Mouse (Mus musculus) mouse embryonic stem cell (cell line): ENCODE measurements at regions not wholly inside any gene's neighbourhood (a gene's known extent, or its start where the extent isn't known, plus 50 kb on each side); places are given as distances from the start of the nearest gene placed in this dataset.

Experiments
- in situ Hi-C, 2 experiments: fragments of 300-500 bp; cut with MboI; formaldehyde crosslinking; loops; 1 replicate in 1 of 2; 3 replicates in 1 of 2; pipeline ENCODE4 v1.14.3; 2019 to 2020; ENCODE audit warnings: low sequenced_read_pairs in 2 of 2, low pct_unique_long_range_greater_than_20kb in 1 of 2, mixed read lengths in 1 of 2; ENCODE audit not compliant: unreplicated experiment in 1 of 2

DNA sequence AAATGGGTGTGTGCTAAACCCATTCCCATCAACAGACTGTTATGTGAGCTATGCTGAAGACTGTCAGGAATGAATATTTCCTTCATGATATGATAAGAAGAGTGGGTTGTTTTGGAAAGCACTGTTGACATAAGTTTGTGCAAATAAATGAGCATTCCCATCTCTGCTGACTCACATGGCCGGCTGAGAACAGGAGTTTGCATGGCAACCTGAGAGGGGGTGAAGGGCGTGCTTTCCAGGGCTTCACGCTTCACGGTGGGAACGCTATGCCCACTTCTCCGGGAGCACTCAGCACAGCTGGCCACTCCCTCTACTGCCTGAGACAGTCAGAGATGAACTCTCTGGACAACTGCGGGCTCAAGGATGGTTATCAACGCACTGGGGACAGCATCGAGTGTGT is 348.9 kb upstream of the Slc24a5 start:
- in situ Hi-C loops: no loop called here

DNA sequence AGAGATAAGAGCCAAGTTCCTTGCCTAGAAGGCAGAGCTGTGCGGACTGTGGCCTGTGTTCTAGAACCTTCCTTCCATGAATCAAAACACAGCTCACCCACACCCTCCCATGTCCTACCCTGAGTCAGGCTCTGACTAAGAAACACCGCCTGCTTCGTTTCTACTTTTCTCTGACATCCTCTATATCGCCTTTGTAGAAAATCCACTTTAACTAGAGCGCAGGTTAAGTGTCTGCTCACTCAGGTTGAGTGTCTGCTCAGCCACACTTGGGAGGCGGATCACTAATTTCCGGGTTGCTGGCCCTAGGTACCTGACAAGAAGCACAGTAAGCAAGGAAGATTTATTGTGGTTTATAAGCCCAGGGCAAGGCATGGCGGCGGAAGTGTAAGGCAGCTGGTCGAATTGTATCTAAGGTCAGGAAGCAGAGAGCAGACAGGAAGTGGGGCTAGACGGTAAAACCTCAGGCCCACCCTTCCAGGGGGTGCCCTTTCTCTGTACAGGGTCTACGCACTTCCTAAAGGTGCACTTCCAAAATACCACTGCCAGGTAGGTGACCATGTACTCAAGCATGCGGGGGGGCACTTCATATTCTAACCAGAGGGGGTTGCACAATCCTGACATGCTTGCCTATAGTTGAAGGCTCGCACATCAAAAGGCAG is 348.0 kb upstream of the Slc24a5 start:
- in situ Hi-C loops: no loop called here

DNA sequence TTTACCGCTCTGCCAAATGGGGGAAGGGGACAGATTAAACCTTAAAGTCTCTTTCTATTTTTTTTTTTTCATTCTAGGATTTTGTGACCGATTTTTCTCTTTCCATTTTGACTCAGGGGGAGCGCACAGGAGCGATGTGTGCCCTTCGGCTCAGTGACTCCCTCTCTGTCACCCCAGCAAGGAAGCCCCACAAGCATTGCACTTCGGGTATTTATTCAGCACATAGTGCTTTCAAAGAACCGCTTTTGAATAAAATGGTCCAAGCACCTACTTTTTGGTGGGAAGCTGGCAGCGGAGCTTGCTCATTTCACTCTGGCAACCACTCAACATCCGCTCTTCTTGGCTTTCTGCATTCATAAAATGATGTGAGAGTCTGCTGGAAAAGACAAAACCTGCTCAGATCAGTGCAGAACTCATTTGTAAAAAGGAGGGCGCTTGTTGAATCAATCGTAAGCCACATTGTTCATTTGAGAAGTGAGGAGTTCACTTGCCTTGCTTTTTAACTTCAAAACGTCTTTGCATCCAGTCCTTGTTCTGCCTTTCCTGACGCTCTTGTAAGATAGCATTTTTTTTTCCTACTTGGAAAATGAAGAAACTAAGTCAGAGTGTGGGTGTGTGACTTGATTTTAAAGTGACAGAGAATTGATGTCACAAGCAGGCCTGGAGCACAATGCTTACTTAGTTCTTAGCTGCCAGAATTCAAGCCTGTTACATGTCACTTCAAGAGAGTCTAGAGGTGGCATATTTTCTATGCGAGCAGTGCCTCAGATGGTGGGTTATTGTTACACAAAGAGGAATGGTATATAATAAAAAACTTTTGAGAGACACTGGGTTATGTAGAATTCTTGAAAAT is 347.1 kb upstream of the Slc24a5 start:
- in situ Hi-C loops: no loop called here

DNA sequence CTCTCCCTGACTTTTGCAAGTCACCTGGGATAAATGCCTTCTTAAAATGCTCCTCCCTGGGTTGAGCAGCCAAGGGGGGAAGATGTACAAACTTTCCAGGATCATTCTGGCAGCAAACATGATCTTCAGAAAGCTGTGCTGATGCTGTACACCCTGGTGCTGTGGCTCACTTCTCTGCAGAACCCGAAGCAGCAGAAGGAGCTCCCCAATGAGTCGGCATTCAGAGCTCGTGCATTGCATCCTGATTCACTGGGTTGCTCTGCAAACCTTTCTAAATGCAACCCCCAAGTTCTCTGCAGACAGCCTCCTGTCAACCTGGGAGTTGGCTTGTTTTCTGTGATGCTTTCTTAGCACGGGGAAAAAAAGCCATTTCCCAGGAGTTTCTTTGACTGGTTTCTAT is 343.8 kb upstream of the Slc24a5 start:
- in situ Hi-C loops: no loop called here

DNA sequence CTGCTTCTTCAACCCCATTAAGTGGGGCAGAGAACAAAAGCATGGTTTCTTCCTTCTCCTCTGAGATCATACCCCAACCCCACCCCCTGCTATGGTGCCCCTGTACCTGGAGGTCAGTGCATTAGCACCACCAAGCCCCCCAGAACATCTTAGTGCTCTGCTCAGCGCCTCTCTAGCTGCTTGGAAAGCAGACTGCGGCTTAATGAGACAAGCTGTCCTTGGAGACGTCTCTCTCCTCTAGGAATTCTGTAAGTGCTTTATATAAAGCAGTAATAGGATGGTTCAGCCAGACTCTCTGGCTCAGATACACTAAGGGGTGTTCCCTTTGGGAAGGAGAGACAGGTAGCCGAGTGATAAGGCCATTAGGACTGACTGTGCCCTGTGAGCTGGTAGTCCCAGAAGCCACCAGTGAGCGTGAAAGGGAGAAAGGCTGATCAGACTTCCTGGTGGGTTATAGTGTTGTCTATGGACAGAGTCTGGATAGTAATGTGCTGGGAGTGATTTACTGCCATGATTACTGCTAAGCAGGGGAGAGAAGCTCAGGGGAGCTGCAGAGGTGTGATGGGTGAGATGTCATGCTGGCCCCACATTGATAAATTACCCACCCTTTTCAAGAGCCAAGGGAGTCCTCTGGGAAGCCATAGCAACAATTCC is 343.0 kb upstream of the Slc24a5 start:
- in situ Hi-C loops: no loop called here

DNA sequence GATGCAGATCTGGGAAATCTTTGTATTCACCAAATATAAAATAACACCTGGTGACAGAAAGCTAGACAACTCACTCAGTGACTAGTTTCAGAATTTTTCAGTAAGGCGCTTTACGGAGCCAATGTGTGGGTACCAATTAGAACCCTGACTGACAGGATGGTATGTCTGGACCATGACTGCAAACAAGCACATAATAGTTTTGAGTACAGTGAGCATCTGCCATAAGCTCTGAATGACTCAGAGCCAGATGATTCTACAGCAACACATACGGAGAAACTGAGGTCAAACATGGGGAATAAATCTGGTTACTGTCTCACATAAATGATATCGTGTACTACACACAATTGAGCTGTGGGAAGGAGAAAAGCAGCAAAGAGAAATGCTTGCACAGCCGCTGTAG is 339.9 kb upstream of the Slc24a5 start:
- in situ Hi-C loops: no loop called here

DNA sequence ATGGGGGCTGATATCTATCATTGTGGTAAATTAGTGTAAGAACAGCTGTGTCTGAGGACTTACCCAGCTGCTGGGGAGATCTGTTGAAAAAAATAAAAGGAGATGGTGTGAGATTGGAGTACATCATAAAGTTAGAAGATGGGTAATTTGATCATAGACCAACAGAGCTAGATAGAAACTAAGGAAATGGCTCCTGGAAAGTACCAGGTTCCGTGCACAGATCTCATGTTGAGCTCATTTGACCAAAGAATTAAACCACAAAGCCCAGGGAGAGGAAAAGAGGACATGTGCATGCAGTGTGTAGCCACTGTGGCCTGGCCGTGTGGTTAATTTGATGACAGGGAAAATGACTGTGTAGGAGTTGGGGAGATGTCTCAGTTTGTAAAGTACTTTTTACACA is 335.3 kb upstream of the Slc24a5 start:
- in situ Hi-C loops: no loop called here

DNA sequence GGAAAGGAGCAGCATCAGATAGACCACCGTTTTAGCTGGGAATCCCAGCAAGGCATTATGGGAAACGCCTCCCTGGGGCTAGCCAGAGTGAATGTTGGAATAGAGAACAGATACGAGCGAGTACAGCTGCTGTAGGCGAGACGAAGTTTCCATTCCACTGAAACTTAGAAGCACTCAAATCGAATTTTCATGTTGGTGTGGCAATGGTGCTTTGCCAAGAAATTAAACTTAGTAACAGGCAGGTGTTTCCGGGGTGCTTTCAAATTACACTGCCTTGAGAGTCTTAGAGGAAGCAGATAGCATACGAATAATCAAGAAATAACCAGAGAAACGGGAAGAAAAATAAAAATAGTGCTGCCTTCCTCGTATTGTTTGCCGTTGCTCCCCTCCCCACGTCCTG is 327.1 kb upstream of the Slc24a5 start:
- in situ Hi-C loops: no loop called here

DNA sequence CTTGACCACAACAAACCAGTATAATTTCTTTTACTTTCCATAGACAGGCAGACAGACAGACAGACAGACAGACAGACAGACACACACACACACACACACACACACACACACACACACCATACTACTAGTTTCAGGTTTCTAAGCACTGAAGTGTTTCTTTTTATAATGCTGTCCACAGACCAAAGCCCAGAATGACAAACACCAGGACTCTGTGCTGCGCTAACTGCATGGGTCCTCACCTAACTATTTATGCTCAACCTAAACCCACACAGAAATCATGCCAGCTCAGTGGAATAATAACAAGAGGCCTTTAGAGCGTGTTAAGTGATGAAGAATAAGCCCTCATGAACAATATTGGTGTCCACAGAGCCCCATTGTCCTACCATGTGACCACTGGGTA is 325.0 kb upstream of the Slc24a5 start:
- in situ Hi-C loops: no loop called here

DNA sequence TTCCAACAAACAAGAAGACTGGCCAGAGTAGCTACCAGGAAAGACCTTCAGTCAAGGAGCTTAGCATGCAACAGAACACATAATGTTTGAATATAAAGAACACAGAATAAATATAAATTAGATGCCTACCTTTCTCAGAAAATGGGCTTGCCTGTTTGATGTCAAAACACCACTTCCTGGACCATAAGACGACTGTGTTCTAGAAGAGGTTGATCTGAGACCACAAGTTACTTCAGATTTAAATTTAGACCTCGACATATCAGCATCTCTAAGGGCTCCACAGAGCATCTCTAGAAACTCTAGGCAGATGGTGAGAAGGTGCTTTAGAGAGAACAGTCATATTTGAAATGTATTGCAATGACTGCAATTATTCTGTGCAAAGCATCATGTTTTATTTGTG is 322.9 kb upstream of the Slc24a5 start:
- in situ Hi-C loops: no loop called here

DNA sequence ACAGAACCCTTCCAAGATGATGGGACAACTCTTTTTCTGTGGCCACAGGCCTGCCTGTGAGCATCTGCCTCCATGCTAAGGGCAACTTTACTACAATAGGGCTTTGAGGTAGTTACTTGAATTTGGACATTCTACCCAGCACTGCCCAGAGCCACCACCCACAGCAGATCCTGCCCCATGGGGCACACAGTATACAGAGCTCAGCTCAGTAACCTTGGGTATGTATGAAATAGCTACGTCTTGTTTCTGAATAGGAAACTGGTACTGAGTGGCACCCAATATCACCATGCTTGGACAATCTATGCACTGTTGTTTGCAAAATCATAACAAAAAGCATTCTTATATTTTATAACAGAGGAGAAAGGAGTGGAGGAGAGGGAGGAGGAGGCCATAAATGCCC is 320.8 kb upstream of the Slc24a5 start:
- in situ Hi-C loops: no loop called here

DNA sequence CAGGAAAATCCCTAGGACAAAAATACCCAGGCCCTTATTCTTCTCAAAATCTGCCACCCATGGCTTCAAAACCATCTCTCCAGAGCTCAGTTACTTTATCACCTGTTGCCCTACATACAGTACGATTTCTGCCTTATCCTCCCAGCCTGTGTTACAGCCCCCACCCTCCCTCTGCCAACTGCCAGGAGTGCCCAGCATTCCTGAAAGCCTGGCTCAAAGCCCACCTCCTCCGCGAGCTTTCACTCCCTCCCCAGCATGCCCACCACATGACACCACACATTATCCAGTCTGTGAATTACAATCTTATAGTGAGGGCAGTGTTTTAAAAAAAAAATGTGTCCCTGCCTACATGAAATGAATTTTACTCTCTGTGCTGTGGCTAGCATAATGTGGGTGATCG is 320.3 kb upstream of the Slc24a5 start:
- in situ Hi-C loops: no loop called here

DNA sequence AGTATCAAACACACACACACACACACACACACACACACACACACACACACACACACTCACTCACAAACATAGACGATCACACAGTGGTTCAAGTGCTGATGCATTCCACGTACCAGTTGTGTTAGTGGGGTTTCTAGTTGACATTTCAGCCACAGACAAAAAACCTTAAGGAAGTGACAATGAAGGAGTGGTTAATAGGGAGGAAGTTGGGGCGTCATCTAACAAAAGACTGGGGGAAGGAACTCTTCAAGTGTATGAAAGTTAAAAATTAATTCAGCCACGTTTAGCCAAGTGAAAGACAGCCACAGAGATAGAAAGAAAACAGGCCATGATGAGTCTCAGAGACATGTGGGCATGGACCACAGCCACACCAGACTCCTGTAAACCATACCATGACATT is 316.1 kb upstream of the Slc24a5 start:
- in situ Hi-C loops: no loop called here

DNA sequence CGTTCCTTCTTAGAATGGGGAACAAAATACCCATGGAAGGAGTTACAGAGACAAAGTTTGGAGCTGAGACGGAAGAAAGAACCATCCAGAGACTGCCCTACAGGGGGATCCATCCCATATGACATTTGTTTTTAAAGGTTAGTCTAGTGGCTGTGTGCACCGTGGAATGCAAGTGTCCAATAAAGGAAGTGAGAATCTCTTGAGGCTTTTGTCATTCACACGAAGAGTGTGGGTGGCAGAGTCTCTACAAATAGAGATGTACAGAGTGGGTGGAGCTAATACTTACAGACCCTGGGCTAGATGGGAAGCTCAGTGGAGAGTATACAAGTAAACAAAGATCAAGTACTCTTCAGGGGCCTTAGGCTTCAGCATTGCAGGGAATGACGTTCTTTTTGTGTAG is 314.2 kb upstream of the Slc24a5 start:
- in situ Hi-C loops: no loop called here

DNA sequence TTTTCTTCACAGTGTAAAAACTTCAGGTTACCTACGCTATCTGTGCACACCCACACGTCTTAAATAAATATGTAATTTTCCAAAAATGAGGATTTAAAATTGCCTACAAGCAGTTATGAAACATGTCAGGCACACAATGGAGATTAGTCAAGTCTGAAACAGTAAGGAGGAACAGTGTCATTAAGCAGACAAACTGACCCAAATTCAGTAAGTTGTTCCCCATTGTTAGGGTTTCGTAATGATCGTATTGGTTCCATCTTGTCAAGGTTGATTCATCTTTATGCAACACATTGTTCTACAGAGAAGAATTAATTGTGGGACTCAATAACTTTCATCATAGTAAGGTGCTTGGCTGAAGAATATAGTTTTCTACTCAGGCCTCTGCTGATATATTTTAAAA is 312.7 kb upstream of the Slc24a5 start:
- in situ Hi-C loops: no loop called here

DNA sequence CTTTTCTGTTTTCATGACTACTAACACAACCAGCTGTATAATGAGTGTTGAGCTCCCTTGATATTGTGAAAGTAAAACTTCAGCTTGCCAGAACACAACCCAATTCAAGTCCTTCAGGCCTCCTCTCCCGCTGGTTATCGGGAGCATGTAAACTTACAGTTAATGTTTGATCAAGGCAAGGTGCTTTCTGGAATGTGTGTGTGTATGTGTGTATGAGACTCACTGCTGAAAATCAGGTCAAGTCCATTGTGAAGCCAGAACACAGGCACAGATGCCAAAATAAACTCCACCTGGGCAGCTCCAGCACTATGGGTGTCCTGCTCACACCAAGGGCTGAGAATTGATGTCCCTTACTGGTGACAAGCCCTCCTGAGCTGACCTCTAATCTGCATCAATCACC is 308.9 kb upstream of the Slc24a5 start:
- in situ Hi-C loops: no loop called here

DNA sequence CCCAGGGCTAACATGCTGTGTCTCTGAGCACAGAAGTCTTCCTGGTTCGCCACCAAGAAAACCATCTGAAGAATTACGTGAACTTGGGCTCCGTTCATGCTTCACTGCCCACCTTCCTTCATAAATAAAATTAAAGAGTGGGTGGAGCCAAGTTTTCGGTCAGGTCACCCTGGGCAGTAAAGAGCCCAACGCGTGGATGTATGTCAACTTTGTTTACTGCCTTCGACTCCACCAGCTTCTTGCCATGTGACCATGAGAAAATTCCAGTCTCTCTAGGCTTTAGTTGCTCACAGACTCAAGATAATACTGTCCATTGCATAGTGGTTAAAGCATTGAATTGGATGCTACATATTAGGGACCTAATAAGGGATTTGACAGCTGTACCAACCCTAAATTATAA is 304.3 kb upstream of the Slc24a5 start:
- in situ Hi-C loops: no loop called here

DNA sequence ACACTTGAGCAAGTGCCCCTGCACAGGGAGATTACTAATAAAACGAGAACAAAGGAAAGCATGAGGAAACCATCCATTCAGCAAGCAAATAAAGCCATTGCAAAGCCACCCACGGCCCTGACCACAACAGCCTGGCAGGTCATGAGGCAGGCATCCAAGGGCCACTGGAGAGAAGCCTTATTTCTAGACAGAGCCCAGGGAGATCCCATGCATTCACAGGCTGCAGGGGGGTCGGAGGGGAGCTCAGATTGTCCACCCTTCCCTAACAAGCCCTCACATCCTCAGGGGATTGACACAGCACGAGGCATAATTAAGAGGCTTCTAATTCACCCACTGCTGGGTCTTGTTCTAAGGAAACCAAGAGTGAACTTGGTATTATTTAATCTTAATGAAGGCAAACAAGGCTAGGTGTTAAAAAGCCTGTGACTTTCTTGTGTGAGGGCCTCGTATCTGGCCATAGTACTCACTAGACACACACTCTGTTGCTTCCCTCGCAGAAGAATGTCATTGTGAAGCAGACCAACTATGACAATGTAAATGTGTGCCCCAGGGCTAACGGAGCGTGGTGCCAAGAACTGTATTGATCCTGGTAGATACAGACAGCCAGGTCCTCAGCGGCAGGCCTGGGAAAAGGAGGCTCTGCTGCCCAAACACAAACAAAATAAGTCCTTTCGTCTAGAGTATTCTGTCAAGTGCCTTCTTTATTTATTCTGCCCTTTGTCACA is 303.6 kb upstream of the Slc24a5 start:
- in situ Hi-C loops: no loop called here

DNA sequence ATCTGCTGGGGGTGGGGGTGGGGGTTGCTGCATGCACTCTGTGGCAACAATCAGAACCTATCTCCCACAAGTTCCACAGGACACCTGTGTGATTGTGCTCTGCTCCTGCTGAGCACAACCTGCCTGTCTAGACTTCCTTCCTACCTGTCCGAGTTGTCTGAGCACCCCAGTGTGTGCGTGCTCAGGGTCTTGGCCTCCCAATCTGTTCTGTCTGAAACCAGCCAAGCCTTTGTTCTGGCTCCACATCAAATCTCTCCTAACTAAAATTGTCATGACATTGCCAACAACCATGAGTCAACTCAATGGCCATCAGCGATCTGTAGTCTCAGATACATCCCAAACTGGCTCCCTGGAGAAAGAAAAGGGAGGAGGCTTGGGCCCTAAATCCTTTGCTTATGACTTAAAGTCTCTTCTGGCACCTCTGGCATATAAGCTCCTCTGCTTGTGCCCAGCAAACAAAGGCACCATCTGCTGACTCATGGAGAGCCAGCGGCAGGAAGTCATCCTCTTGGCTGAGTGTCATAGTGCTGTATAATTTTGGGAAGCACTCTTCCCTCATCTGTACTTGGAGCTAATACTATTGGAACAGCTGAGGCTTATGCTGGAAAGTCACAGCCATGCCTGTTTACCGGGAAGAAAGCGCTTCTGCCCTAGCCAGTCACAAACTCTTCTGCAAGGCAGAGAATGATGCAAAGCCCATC is 298.5 kb upstream of the Slc24a5 start:
- in situ Hi-C loops: no loop called here
